Mouse (Mus musculus): ENCODE data around the gene Cadm3. TPM values are rescaled to one million over a fixed set of nuclear protein-coding genes. Genes with fewer than 3 reads are reported as not detected.

The Cadm3 gene
- polyA plus RNA-seq (2014; fragmentation: Illumina TruSeq; extraction: RNeasy Lipid Tissue Mini Kit (QIAGEN cat#74804); ENCODE audit: low read depth, low replicate concordance) = 6.9 TPM

GRCm38 (mm10) chr1:173367356-173368046 is at the start of gene Cadm3:
Gene Cadm3 (minus strand): TSS chr1:173367695.

GRCm38 (mm10) chr1:173350372-173350957 is 17.0 kb downstream of the Cadm3 start, which contains the start of gene Aim2:
Gene Aim2 (plus strand): TSS chr1:173350879.

GRCm38 (mm10) chr1:173333312-173334253 is 33.9 kb downstream of the Cadm3 start, which contains the start of gene Ackr1:
Gene Ackr1 (minus strand): TSS chr1:173333750.

Other genes starting within 250 kb of the Cadm3 start
- not detected for gene Olfr1408, start 230.3 kb downstream of the Cadm3 start, polyA plus RNA-seq (2014; fragmentation: Illumina TruSeq; extraction: RNeasy Lipid Tissue Mini Kit (QIAGEN cat#74804); ENCODE audit: low read depth, low replicate concordance)
- not detected for gene Olfr1406, start 177.1 kb downstream of the Cadm3 start, polyA plus RNA-seq (2014; fragmentation: Illumina TruSeq; extraction: RNeasy Lipid Tissue Mini Kit (QIAGEN cat#74804); ENCODE audit: low read depth, low replicate concordance)
- not detected for gene Olfr218, start 169.9 kb downstream of the Cadm3 start, polyA plus RNA-seq (2014; fragmentation: Illumina TruSeq; extraction: RNeasy Lipid Tissue Mini Kit (QIAGEN cat#74804); ENCODE audit: low read depth, low replicate concordance)
- not detected for gene Olfr1404, start 155.3 kb downstream of the Cadm3 start, polyA plus RNA-seq (2014; fragmentation: Illumina TruSeq; extraction: RNeasy Lipid Tissue Mini Kit (QIAGEN cat#74804); ENCODE audit: low read depth, low replicate concordance)
- gene Fcer1a, start 140.5 kb downstream of the Cadm3 start, polyA plus RNA-seq (2014; fragmentation: Illumina TruSeq; extraction: RNeasy Lipid Tissue Mini Kit (QIAGEN cat#74804); ENCODE audit: low read depth, low replicate concordance) = 0.55 TPM
- not detected for gene Olfr418, start 101.7 kb downstream of the Cadm3 start, polyA plus RNA-seq (2014; fragmentation: Illumina TruSeq; extraction: RNeasy Lipid Tissue Mini Kit (QIAGEN cat#74804); ENCODE audit: low read depth, low replicate concordance)
- not detected for gene Mptx2, start 89.9 kb downstream of the Cadm3 start, polyA plus RNA-seq (2014; fragmentation: Illumina TruSeq; extraction: RNeasy Lipid Tissue Mini Kit (QIAGEN cat#74804); ENCODE audit: low read depth, low replicate concordance)
- 5.3 TPM for gene Ackr1, start 33.9 kb downstream of the Cadm3 start, polyA plus RNA-seq (2014; fragmentation: Illumina TruSeq; extraction: RNeasy Lipid Tissue Mini Kit (QIAGEN cat#74804); ENCODE audit: low read depth, low replicate concordance)
- gene Aim2, start 16.8 kb downstream of the Cadm3 start, polyA plus RNA-seq (2014; fragmentation: Illumina TruSeq; extraction: RNeasy Lipid Tissue Mini Kit (QIAGEN cat#74804); ENCODE audit: low read depth, low replicate concordance) = 4.7 TPM
- gene Ifi206, start 123.3 kb upstream of the Cadm3 start, polyA plus RNA-seq (2014; fragmentation: Illumina TruSeq; extraction: RNeasy Lipid Tissue Mini Kit (QIAGEN cat#74804); ENCODE audit: low read depth, low replicate concordance) = 0.73 TPM
- not detected for gene Ifi214, start 168.3 kb upstream of the Cadm3 start, polyA plus RNA-seq (2014; fragmentation: Illumina TruSeq; extraction: RNeasy Lipid Tissue Mini Kit (QIAGEN cat#74804); ENCODE audit: low read depth, low replicate concordance)
- 2.6 TPM for gene Ifi213, start 231.6 kb upstream of the Cadm3 start, polyA plus RNA-seq (2014; fragmentation: Illumina TruSeq; extraction: RNeasy Lipid Tissue Mini Kit (QIAGEN cat#74804); ENCODE audit: low read depth, low replicate concordance)